Mouse (Mus musculus): ENCODE measurements around the gene Dhx58. TPM values are rescaled to one million over a fixed set of nuclear protein-coding genes. Genes with fewer than 3 reads are reported as not detected.

Dhx58 gene
- 9.3 and 10.9 TPM in 2 replicates for polyA plus RNA-seq (2012; rRNA removed)

GRCm38 (mm10) chr11:100703851-100704531 lies at the start of gene Dhx58:
Gene Dhx58, minus strand, starts transcription at chr11:100704271.

GRCm38 (mm10) chr11:100738066-100738604 lies 34.1 kb upstream of the Dhx58 start, which contains the start of gene Rab5c:
Gene Rab5c, minus strand, starts transcription at chr11:100738215.

GRCm38 (mm10) chr11:100713735-100714533 lies 9.9 kb upstream of the Dhx58 start, which contains the start of gene Hspb9:
Gene Hspb9, plus strand, starts transcription at chr11:100713850.

GRCm38 (mm10) chr11:100711783-100712615 lies 7.9 kb upstream of the Dhx58 start, which contains the start of gene Kat2a:
Gene Kat2a, minus strand, starts transcription at chr11:100712465.

GRCm38 (mm10) chr11:100692164-100692616 lies 11.9 kb downstream of the Dhx58 start, which contains the start of gene Zfp385c:
Gene Zfp385c, minus strand, starts transcription at chr11:100692455.

Other genes starting within 250 kb of the Dhx58 start
- gene Klhl11, start 231.5 kb downstream of the Dhx58 start, polyA plus RNA-seq (2012; rRNA removed), result 14.7 and 15.4 TPM in 2 replicates
- gene Acly, start 176.3 kb downstream of the Dhx58 start, polyA plus RNA-seq (2012; rRNA removed), result 175 and 200 TPM in 2 replicates
- 1.5 and 1.9 TPM in 2 replicates for gene Ttc25, start 158.7 kb downstream of the Dhx58 start, polyA plus RNA-seq (2012; rRNA removed)
- 39.0 and 41.4 TPM in 2 replicates for gene Cnp, start 129.4 kb downstream of the Dhx58 start, polyA plus RNA-seq (2012; rRNA removed)
- 78.9 and 85.1 TPM in 2 replicates for gene Nkiras2, start 85.0 kb downstream of the Dhx58 start, polyA plus RNA-seq (2012; rRNA removed)
- gene Dnajc7, start 84.1 kb downstream of the Dhx58 start, polyA plus RNA-seq (2012; rRNA removed), result 17.3 and 32.6 TPM in 2 replicates
- gene Zfp385c, start 11.8 kb downstream of the Dhx58 start, polyA plus RNA-seq (2012; rRNA removed), result 1.3 and 1.5 TPM in 2 replicates
- gene Kat2a, start 8.2 kb upstream of the Dhx58 start, polyA plus RNA-seq (2012; rRNA removed), result 71.0 and 77.2 TPM in 2 replicates
- 0.25 TPM in 1 of 2 replicates, not detected in the other for gene Hspb9, start 9.6 kb upstream of the Dhx58 start, polyA plus RNA-seq (2012; rRNA removed)
- 254 and 258 TPM in 2 replicates for gene Rab5c, start 33.9 kb upstream of the Dhx58 start, polyA plus RNA-seq (2012; rRNA removed)
- gene Kcnh4, start 55.7 kb upstream of the Dhx58 start, polyA plus RNA-seq (2012; rRNA removed), result 0.28 and 0.75 TPM in 2 replicates
- gene Hcrt, start 58.7 kb upstream of the Dhx58 start, polyA plus RNA-seq (2012; rRNA removed), result 0.34 TPM in 1 of 2 replicates, not detected in the other
- 15.8 and 19.6 TPM in 2 replicates for gene Ghdc, start 66.7 kb upstream of the Dhx58 start, polyA plus RNA-seq (2012; rRNA removed)
- gene Stat5b, start 146.5 kb upstream of the Dhx58 start, polyA plus RNA-seq (2012; rRNA removed), result 58.2 and 62.1 TPM in 2 replicates
- gene Stat5a, start 155.1 kb upstream of the Dhx58 start, polyA plus RNA-seq (2012; rRNA removed), result 65.0 and 74.5 TPM in 2 replicates
- gene Stat3, start 235.3 kb upstream of the Dhx58 start, polyA plus RNA-seq (2012; rRNA removed), result 120 and 122 TPM in 2 replicates